Mouse (Mus musculus) lung, postnatal 0 days (tissue): ENCODE results near the gene Cdh13.

Experiments used
- CTCF ChIP-seq: IDR thresholded peaks from 2 replicates; pipeline ENCODE4 v1.5.1; 2016; ENCODE audit warnings: antibody characterized with exemption, mild to moderate bottlenecking
- EP300 ChIP-seq: IDR thresholded peaks from 2 replicates; pipeline ENCODE4 v1.6.1; 2016; ENCODE audit warnings: antibody characterized with exemption, mild to moderate bottlenecking, control low read depth

- TF ChIP-seq CTCF (no peak), EP300 (no peak)
Observed at GRCm38 (mm10) chr8:119034037-119034436, 750.5 kb downstream of the Cdh13 start.
